Mouse (Mus musculus) testis, adult 2 months (tissue): ENCODE measurements around the gene Tnfrsf22.
"Not testable (repeated sequence)": the region's sequence is repeated elsewhere in the genome, so short reads cannot be mapped to it uniquely, and the experiment has no call there.

Experiments used
- CTCF ChIP-seq: fragments of 200-500 bp; IDR thresholded peaks from 2 replicates; pipeline ENCODE4 v1.5.1; 2012; ENCODE audit warnings: low read depth, mild to moderate bottlenecking, inconsistent platforms, low read length, moderate library complexity; ENCODE audit not compliant: control insufficient read depth, insufficient read depth, insufficient replicate concordance
- POLR2A ChIP-seq: fragments of 200-500 bp; IDR thresholded peaks from 2 replicates; pipeline ENCODE4 v1.6.1; 2012; ENCODE audit warnings: low read depth, mild to moderate bottlenecking, inconsistent platforms, low read length, moderate library complexity; ENCODE audit not compliant: control insufficient read depth

- TF ChIP-seq CTCF, POLR2A: not testable (repeated sequence)
Observed at GRCm38 (mm10) chr7:143686191-143686590, 36.7 kb upstream of the Tnfrsf22 start.
